Mouse (Mus musculus): ENCODE measurements around the gene Tbx5. TPM values are rescaled to one million over a fixed set of nuclear protein-coding genes. Genes with fewer than 3 reads are reported as not detected.

Tbx5 gene
- polyA plus RNA-seq, 1 experiment from 2014 or later, result 0.45 TPM

GRCm38 (mm10) chr5:119806467-119806866 lies 26.0 kb upstream of the Tbx5 start:
- no peak overlapping the region for H3K9ac ChIP-seq (ENCODE audit: low read length)
- H3K36me3 ChIP-seq (ENCODE audit: control insufficient read depth, insufficient read depth, low read length), result no peaks in the 10 kb centered on the region
- no peak overlapping the region for H3K27ac ChIP-seq (ENCODE audit: low read depth, low read length)
- no peak overlapping the region for H3K4me3 ChIP-seq (ENCODE audit: low read depth, low read length)
- no peaks in the 10 kb centered on the region for H3K4me1 ChIP-seq (ENCODE audit: control insufficient read depth, insufficient read depth, low read length)
- no peak overlapping the region for H3K4me2 ChIP-seq (ENCODE audit: low read depth)
- ATAC-seq (ENCODE audit: insufficient read depth, low FRiP score, low TSS enrichment) (no peak), DNase-seq (ENCODE audit: low spot score) (no peak)
- peaks cover 95% of the 10 kb centered on the region for H3K27me3 ChIP-seq (ENCODE audit: control insufficient read depth, insufficient read depth, low read length)
- 0 out of 2 replicates have a peak, but pooled peaks cover 3% of the 10 kb centered on the region for H3K9me3 ChIP-seq (ENCODE audit: control insufficient read depth, low read length)

GRCm38 (mm10) chr5:119807481-119808183 lies 24.8 kb upstream of the Tbx5 start:
- ATAC-seq (ENCODE audit: insufficient read depth, low FRiP score, low TSS enrichment) (no peak), DNase-seq (ENCODE audit: low spot score) (no peak)
- Histone ChIP-seq H3K4me2 (ENCODE audit: low read depth) (no peak overlapping the region), H3K36me3 (ENCODE audit: control insufficient read depth, insufficient read depth, low read length) (no peaks in the 10 kb centered on the region), H3K9ac (ENCODE audit: low read length) (no peak overlapping the region), H3K4me3 (ENCODE audit: low read depth, low read length) (no peak overlapping the region), H3K9me3 (ENCODE audit: control insufficient read depth, low read length) (0 out of 2 replicates have a peak, but pooled peaks cover 3% of the 10 kb centered on the region), H3K27me3 (ENCODE audit: control insufficient read depth, insufficient read depth, low read length) (peaks cover 83% of the 10 kb centered on the region), H3K4me1 (ENCODE audit: control insufficient read depth, insufficient read depth, low read length) (no peaks in the 10 kb centered on the region), H3K27ac (ENCODE audit: low read depth, low read length) (no peak overlapping the region)
- WGBS, result under 1% methylated on average over 20 of the region's 20 CpGs

DNA sequence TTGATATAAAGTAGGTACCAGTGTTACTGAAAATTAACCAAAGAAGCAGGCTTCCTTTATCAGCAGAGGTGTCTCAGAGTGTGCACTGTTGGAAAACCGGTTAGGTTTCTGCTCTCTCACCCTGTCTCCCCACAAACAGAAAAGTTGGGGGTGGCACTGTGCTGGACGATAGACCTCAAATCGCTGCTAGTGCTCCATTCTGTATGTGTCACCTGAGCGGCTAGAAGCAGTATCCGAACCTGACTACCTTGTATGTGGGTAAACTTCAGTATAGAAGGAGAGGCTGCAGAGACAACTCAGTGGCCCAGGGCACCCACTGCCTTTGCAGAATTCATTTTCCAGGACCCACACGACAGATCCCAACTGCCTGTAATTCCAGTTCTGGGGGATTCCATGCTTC lies 23.8 kb upstream of the Tbx5 start:
- ATAC-seq (ENCODE audit: insufficient read depth, low FRiP score, low TSS enrichment) (no peak), DNase-seq (ENCODE audit: low spot score) (no peak)
- H3K36me3 ChIP-seq (ENCODE audit: control insufficient read depth, insufficient read depth, low read length), result no peaks in the 10 kb centered on the region
- WGBS, result 31% methylated on average over 6 of the region's 6 CpGs
- H3K9ac ChIP-seq (ENCODE audit: low read length), result no peak overlapping the region
- peaks cover 79% of the 10 kb centered on the region for H3K27me3 ChIP-seq (ENCODE audit: control insufficient read depth, insufficient read depth, low read length)
- no peak overlapping the region for H3K27ac ChIP-seq (ENCODE audit: low read depth, low read length)
- H3K4me3 ChIP-seq (ENCODE audit: low read depth, low read length), result no peak overlapping the region
- 0 out of 2 replicates have a peak, but pooled peaks cover 3% of the 10 kb centered on the region for H3K9me3 ChIP-seq (ENCODE audit: control insufficient read depth, low read length)
- no peak overlapping the region for H3K4me2 ChIP-seq (ENCODE audit: low read depth)
- no peaks in the 10 kb centered on the region for H3K4me1 ChIP-seq (ENCODE audit: control insufficient read depth, insufficient read depth, low read length)

DNA sequence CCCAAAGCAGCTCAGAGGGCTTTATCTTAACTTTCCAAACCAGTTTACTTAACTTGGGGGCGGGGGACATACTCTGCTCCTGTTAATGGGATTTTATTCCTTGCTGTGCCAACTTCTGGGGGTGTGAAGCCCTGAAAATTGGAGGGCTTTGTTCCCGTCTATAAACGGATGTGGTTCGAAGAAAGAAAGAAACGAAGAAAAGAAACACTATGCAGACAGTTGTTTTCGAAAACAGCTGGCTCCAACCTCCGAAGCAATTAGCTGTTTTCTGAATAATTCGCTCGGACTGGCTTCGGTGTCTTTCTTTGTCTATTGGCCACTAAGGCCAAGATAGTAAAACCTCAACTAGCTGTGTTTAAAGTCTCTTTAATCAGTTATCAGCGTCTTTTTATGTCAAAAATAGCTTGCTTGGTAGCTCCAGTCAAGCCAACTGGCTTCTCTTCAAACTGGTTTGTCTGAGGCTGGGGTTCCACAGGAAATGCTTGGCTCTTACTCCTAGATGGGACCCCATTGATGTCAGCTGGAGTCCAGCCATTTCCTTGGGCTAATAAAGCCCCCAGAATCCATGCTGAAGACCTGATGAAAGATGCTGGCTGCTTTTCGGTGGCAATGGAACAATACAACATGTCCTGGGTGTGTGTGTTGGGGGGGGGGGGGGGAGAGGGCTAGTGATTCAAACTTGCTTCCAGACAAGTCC lies 21.3 kb upstream of the Tbx5 start:
- Histone ChIP-seq H3K4me3 (ENCODE audit: low read depth, low read length) (no peak overlapping the region), H3K36me3 (ENCODE audit: control insufficient read depth, insufficient read depth, low read length) (no peaks in the 10 kb centered on the region), H3K27ac (ENCODE audit: low read depth, low read length) (no peak overlapping the region), H3K4me2 (ENCODE audit: low read depth) (no peak overlapping the region), H3K4me1 (ENCODE audit: control insufficient read depth, insufficient read depth, low read length) (no peaks in the 10 kb centered on the region), H3K9me3 (ENCODE audit: control insufficient read depth, low read length) (0 out of 2 replicates have a peak, but pooled peaks cover 3% of the 10 kb centered on the region), H3K9ac (ENCODE audit: low read length) (no peak overlapping the region), H3K27me3 (ENCODE audit: control insufficient read depth, insufficient read depth, low read length) (peaks cover 57% of the 10 kb centered on the region)
- WGBS, result 44% methylated on average over 12 of the region's 12 CpGs
- no peak for ATAC-seq (ENCODE audit: insufficient read depth, low FRiP score, low TSS enrichment)
- DNase-seq (ENCODE audit: low spot score), result no peak

GRCm38 (mm10) chr5:119815247-119815646 lies 17.2 kb upstream of the Tbx5 start:
- Histone ChIP-seq H3K9me3 (ENCODE audit: control insufficient read depth, low read length) (no peaks in the 10 kb centered on the region), H3K4me1 (ENCODE audit: control insufficient read depth, insufficient read depth, low read length) (no peaks in the 10 kb centered on the region), H3K4me2 (ENCODE audit: low read depth) (no peak overlapping the region), H3K27ac (ENCODE audit: low read depth, low read length) (no peak overlapping the region), H3K27me3 (ENCODE audit: control insufficient read depth, insufficient read depth, low read length) (peaks cover 20% of the 10 kb centered on the region), H3K36me3 (ENCODE audit: control insufficient read depth, insufficient read depth, low read length) (no peaks in the 10 kb centered on the region), H3K4me3 (ENCODE audit: low read depth, low read length) (no peak overlapping the region), H3K9ac (ENCODE audit: low read length) (no peak overlapping the region)
- DNase-seq (ENCODE audit: low spot score) (no peak), ATAC-seq (ENCODE audit: insufficient read depth, low FRiP score, low TSS enrichment) (no peak)
- WGBS, result 63% methylated on average over 1 of the region's 1 CpGs

DNA sequence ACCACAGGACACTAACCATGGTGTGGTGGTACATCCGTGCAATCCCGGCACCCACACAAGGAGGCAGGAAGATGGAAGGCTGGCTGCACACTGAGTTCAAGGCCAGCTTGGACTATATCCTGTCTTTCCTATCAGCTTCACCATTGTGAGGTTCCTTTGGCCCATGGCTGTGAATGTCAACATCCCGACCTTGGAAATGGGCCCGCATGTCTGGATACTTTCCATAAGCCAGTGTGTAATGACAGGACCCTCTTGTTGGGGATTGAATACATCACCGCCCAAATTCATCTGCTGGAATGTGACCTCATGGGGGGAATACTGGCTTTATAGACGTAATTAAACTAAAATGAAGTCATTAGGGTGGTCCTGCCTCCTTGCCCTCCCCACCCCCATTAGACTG lies 12.0 kb upstream of the Tbx5 start:
- Histone ChIP-seq H3K4me2 (ENCODE audit: low read depth) (no peak overlapping the region), H3K27ac (ENCODE audit: low read depth, low read length) (no peak overlapping the region), H3K4me1 (ENCODE audit: control insufficient read depth, insufficient read depth, low read length) (no peaks in the 10 kb centered on the region), H3K27me3 (ENCODE audit: control insufficient read depth, insufficient read depth, low read length) (peaks cover 9% of the 10 kb centered on the region; the same call in 1 of the 2 replicates), H3K9ac (ENCODE audit: low read length) (no peak overlapping the region), H3K9me3 (ENCODE audit: control insufficient read depth, low read length) (no peaks in the 10 kb centered on the region), H3K36me3 (ENCODE audit: control insufficient read depth, insufficient read depth, low read length) (no peaks in the 10 kb centered on the region), H3K4me3 (ENCODE audit: low read depth, low read length) (no peak overlapping the region)
- DNase-seq (ENCODE audit: low spot score), result no peak
- no peak for ATAC-seq (ENCODE audit: insufficient read depth, low FRiP score, low TSS enrichment)
- WGBS, result 78% methylated on average over 6 of the region's 6 CpGs

DNA sequence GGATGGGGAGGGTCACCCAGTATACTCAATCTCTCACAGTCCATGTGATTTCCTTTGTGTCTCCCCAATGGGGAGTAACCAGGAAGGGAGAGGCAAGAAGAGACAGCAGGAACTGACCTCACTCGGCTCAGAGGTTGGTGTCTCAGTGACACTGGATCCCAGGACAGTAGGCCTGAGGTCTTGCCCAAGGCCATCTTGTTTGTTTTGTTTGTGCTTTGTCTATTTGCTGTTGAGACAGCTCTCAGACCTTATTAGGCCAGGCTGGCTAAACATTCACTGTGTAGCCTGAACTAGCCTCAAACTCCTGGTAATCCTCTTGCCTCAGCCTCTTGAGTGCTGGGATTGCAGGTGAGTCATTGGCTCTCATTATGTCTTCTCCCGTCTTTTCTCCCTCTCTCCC lies 11.0 kb upstream of the Tbx5 start:
- Histone ChIP-seq H3K4me1 (ENCODE audit: control insufficient read depth, insufficient read depth, low read length) (no peaks in the 10 kb centered on the region), H3K27me3 (ENCODE audit: control insufficient read depth, insufficient read depth, low read length) (peaks cover 10% of the 10 kb centered on the region), H3K9me3 (ENCODE audit: control insufficient read depth, low read length) (no peaks in the 10 kb centered on the region), H3K4me3 (ENCODE audit: low read depth, low read length) (no peak overlapping the region), H3K9ac (ENCODE audit: low read length) (no peak overlapping the region), H3K27ac (ENCODE audit: low read depth, low read length) (no peak overlapping the region), H3K4me2 (ENCODE audit: low read depth) (no peak overlapping the region), H3K36me3 (ENCODE audit: control insufficient read depth, insufficient read depth, low read length) (no peaks in the 10 kb centered on the region)
- no peak for DNase-seq (ENCODE audit: low spot score)
- 70% methylated on average over 2 of the region's 2 CpGs for WGBS
- no peak for ATAC-seq (ENCODE audit: insufficient read depth, low FRiP score, low TSS enrichment)

- Histone ChIP-seq H3K4me3 (ENCODE audit: low read depth, low read length) (no peak overlapping the region), H3K27me3 (ENCODE audit: control insufficient read depth, insufficient read depth, low read length) (peaks cover 56% of the 10 kb centered on the region), H3K4me1 (ENCODE audit: control insufficient read depth, insufficient read depth, low read length) (no peaks in the 10 kb centered on the region), H3K9ac (ENCODE audit: low read length) (no peak overlapping the region), H3K9me3 (ENCODE audit: control insufficient read depth, low read length) (no peaks in the 10 kb centered on the region), H3K4me2 (ENCODE audit: low read depth) (no peak overlapping the region), H3K36me3 (ENCODE audit: control insufficient read depth, insufficient read depth, low read length) (no peaks in the 10 kb centered on the region), H3K27ac (ENCODE audit: low read depth, low read length) (no peak overlapping the region)
- ATAC-seq (ENCODE audit: insufficient read depth, low FRiP score, low TSS enrichment), result no peak
- DNase-seq (ENCODE audit: low spot score), result no peak
- 64% methylated on average over 6 of the region's 6 CpGs for WGBS
These were observed 5.1 kb upstream of the Tbx5 start for GRCm38 (mm10) chr5:119827341-119827740.

GRCm38 (mm10) chr5:119830611-119831010 lies 1.9 kb upstream of the Tbx5 start:
- peaks cover 86% of the 10 kb centered on the region for H3K27me3 ChIP-seq (ENCODE audit: control insufficient read depth, insufficient read depth, low read length)
- no peak overlapping the region for H3K27ac ChIP-seq (ENCODE audit: low read depth, low read length)
- no peaks in the 10 kb centered on the region for H3K36me3 ChIP-seq (ENCODE audit: control insufficient read depth, insufficient read depth, low read length)
- no peaks in the 10 kb centered on the region for H3K4me1 ChIP-seq (ENCODE audit: control insufficient read depth, insufficient read depth, low read length)
- no peak overlapping the region for H3K4me3 ChIP-seq (ENCODE audit: low read depth, low read length)
- no peak for DNase-seq (ENCODE audit: low spot score)
- H3K9ac ChIP-seq (ENCODE audit: low read length), result no peak overlapping the region
- H3K9me3 ChIP-seq (ENCODE audit: control insufficient read depth, low read length), result no peaks in the 10 kb centered on the region
- WGBS, result 9% methylated on average over 8 of the region's 8 CpGs
- no peak for ATAC-seq (ENCODE audit: insufficient read depth, low FRiP score, low TSS enrichment)
- H3K4me2 ChIP-seq (ENCODE audit: low read depth), result no peak overlapping the region
